Mouse (Mus musculus) thymus, postnatal 14 days (tissue): ENCODE measurements around the gene Lsm3.
A peak's percentile ranks its signal among the peaks of the same experiment; 100 is the strongest.

Source experiments
- DNase-seq: peaks from one replicate; pipeline ENCODE4 v3.0.0; 2021

Lsm3 gene

GRCm38 (mm10) chr6:91514135-91514534, 1.6 kb upstream of the Lsm3 start:
- no peak for DNase-seq

GRCm38 (mm10) chr6:91514737-91515362, 878 bp upstream of the Lsm3 start:
- DNase-seq = peak; percentile 30

GRCm38 (mm10) chr6:91518454-91519020, 2.8 kb downstream of the Lsm3 start:
- DNase-seq = no peak

- DNase-seq = no peak
Measured at GRCm38 (mm10) chr6:91522816-91523215, 7.1 kb downstream of the Lsm3 start.

GRCm38 (mm10) chr6:91525544-91525943, 9.8 kb downstream of the Lsm3 start:
- DNase-seq = no peak

GRCm38 (mm10) chr6:91527227-91527860, 11.6 kb downstream of the Lsm3 start:
- no peak for DNase-seq

GRCm38 (mm10) chr6:91528265-91528664, 12.5 kb downstream of the Lsm3 start:
- DNase-seq = no peak

- DNase-seq = no peak
Measured at GRCm38 (mm10) chr6:91530673-91531072, 14.9 kb downstream of the Lsm3 start.

GRCm38 (mm10) chr6:91531276-91531675, 15.5 kb downstream of the Lsm3 start:
- DNase-seq = no peak

- DNase-seq = no peak
Measured at GRCm38 (mm10) chr6:91532661-91533060, 16.9 kb downstream of the Lsm3 start.

GRCm38 (mm10) chr6:91533359-91533758, 17.6 kb downstream of the Lsm3 start:
- no peak for DNase-seq

GRCm38 (mm10) chr6:91533771-91534170, 18.0 kb downstream of the Lsm3 start:
- no peak for DNase-seq

GRCm38 (mm10) chr6:91534268-91534667, 18.5 kb downstream of the Lsm3 start:
- no peak for DNase-seq

GRCm38 (mm10) chr6:91535231-91535630, 19.5 kb downstream of the Lsm3 start:
- no peak for DNase-seq

- no peak for DNase-seq
Measured at GRCm38 (mm10) chr6:91536047-91536765, 20.5 kb downstream of the Lsm3 start.

- DNase-seq = no peak
Measured at GRCm38 (mm10) chr6:91541276-91541675, 25.5 kb downstream of the Lsm3 start.

- DNase-seq = no peak
Measured at GRCm38 (mm10) chr6:91543056-91543455, 27.3 kb downstream of the Lsm3 start.

GRCm38 (mm10) chr6:91546241-91546884, 30.6 kb downstream of the Lsm3 start:
- DNase-seq = no peak

GRCm38 (mm10) chr6:91547313-91547712, 31.6 kb downstream of the Lsm3 start:
- no peak for DNase-seq

- DNase-seq = no peak
Measured at GRCm38 (mm10) chr6:91549621-91550020, 33.9 kb downstream of the Lsm3 start.

GRCm38 (mm10) chr6:91551671-91552070, 35.9 kb downstream of the Lsm3 start:
- no peak for DNase-seq

- no peak for DNase-seq
Measured at GRCm38 (mm10) chr6:91552693-91553092, 37.0 kb downstream of the Lsm3 start.

GRCm38 (mm10) chr6:91558565-91558964, 42.8 kb downstream of the Lsm3 start:
- DNase-seq = no peak
